Mouse (Mus musculus): ENCODE results near the gene Auh.

- no peak for TF ChIP-seq CTCF (IDR thresholded peaks at IDR 0.05; ENCODE audit: extremely low read depth, insufficient read length, insufficient replicate concordance, low read depth, low read length)
- no peak for TF ChIP-seq POLR2A (IDR thresholded peaks at IDR 0.05; ENCODE audit: low read depth, low read length)
Measured at GRCm38 (mm10) chr13:52883960-52884326, 45.5 kb downstream of the Auh start.

Measured in small intestine, adult 2 months (tissue).